Mouse (Mus musculus) embryonic fibroblast, embryonic 13.5 days (primary cell): Measurements from ENCODE around the gene Hepacam.

ENCODE experiments used
- CTCF ChIP-seq: IDR thresholded peaks from 2 replicates; pipeline ENCODE4 v1.5.1; 2011; ENCODE audit warnings: mild to moderate bottlenecking, control low read depth, low read length, moderate library complexity, borderline replicate concordance; ENCODE audit not compliant: insufficient read depth
- POLR2A ChIP-seq: IDR thresholded peaks from 2 replicates; pipeline ENCODE4 v1.6.1; 2011; ENCODE audit warnings: low read depth, mild to moderate bottlenecking, control low read depth, low read length, moderate library complexity

GRCm38 (mm10) chr9:37368081-37368830 lies 1.1 kb downstream of the Hepacam start:
- no peak for TF ChIP-seq CTCF
- TF ChIP-seq POLR2A: no peak
